Mouse (Mus musculus) urinary bladder, postnatal 10 days (tissue): ENCODE data around the gene Mlh3.

Experiments
- DNase-seq: peaks from one replicate; pipeline ENCODE4 v3.0.0; 2022; ENCODE audit warnings: low spot score

Mlh3 gene

GRCm38 (mm10) chr12:85280845-85281651, 10.6 kb upstream of the Mlh3 start:
- no peak for DNase-seq

GRCm38 (mm10) chr12:85280105-85280844, 9.9 kb upstream of the Mlh3 start:
- peak; percentile 85 for DNase-seq

GRCm38 (mm10) chr12:85279396-85280080, 9.1 kb upstream of the Mlh3 start:
- DNase-seq = no peak

GRCm38 (mm10) chr12:85278919-85279318, 8.5 kb upstream of the Mlh3 start:
- no peak for DNase-seq

GRCm38 (mm10) chr12:85276273-85276672, 5.9 kb upstream of the Mlh3 start:
- DNase-seq = no peak

- DNase-seq = no peak
These were observed 3.1 kb upstream of the Mlh3 start for GRCm38 (mm10) chr12:85273508-85273907.

GRCm38 (mm10) chr12:85271843-85272206, 1.4 kb upstream of the Mlh3 start:
- DNase-seq = no peak

- DNase-seq = no peak
These were observed 888 bp upstream of the Mlh3 start for GRCm38 (mm10) chr12:85271132-85271842.

- DNase-seq = no peak
These were observed 578 bp downstream of the Mlh3 start for GRCm38 (mm10) chr12:85269821-85270220.

GRCm38 (mm10) chr12:85266248-85266647, 4.2 kb downstream of the Mlh3 start:
- DNase-seq = no peak

GRCm38 (mm10) chr12:85264940-85265339, 5.5 kb downstream of the Mlh3 start:
- no peak for DNase-seq

- no peak for DNase-seq
These were observed 5.9 kb downstream of the Mlh3 start for GRCm38 (mm10) chr12:85264531-85264930.

GRCm38 (mm10) chr12:85263190-85263589, 7.2 kb downstream of the Mlh3 start:
- no peak for DNase-seq

- no peak for DNase-seq
These were observed 7.9 kb downstream of the Mlh3 start for GRCm38 (mm10) chr12:85262489-85262888.

GRCm38 (mm10) chr12:85257008-85257639, 13.3 kb downstream of the Mlh3 start:
- DNase-seq = no peak

- no peak for DNase-seq
These were observed 14.2 kb downstream of the Mlh3 start for GRCm38 (mm10) chr12:85256074-85256751.

GRCm38 (mm10) chr12:85252083-85252482, 18.3 kb downstream of the Mlh3 start:
- no peak for DNase-seq

GRCm38 (mm10) chr12:85237553-85237952, 32.8 kb downstream of the Mlh3 start:
- DNase-seq = no peak

GRCm38 (mm10) chr12:85233376-85234358, 36.7 kb downstream of the Mlh3 start:
- DNase-seq = no peak
